Mouse (Mus musculus): ENCODE data around the gene Lrrc72.

DNA sequence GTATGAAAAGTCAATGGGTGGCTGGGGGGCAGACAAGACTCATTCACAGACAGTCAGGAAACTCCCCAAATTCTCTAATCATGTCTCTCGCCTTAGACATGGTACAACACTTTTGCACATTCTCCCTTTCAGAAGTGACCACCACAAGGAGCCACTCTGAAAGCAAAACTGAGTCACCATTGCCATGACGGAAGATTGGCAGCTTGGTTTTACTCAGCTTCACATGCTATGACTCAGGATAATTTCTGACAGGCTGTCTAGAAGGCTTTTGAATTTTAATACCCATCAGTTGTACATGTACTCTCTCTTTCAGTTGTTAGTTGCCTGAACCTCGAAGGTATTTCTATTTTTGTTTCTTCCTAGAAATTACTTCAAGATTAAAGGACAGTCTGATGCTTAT lies 12.0 kb downstream of the Lrrc72 start:
- TF ChIP-seq EP300 (optimal IDR thresholded peaks at IDR 0.05) (no peak), CTCF (IDR thresholded peaks at IDR 0.05; ENCODE audit: low read depth) (no peak)

Data from stomach, postnatal 0 days (tissue).